Mouse (Mus musculus) olfactory bulb, adult 2 months (tissue): Measurements from ENCODE around the gene Gm30302.

Experiments used
- CTCF ChIP-seq: fragments of 200-500 bp; IDR thresholded peaks from 2 replicates; pipeline ENCODE4 v1.5.1; 2012; ENCODE audit warnings: low read depth, mild to moderate bottlenecking, low read length, moderate library complexity; ENCODE audit not compliant: insufficient read depth
- POLR2A ChIP-seq: fragments of 200-500 bp; IDR thresholded peaks from 2 replicates; pipeline ENCODE4 v1.6.1; 2012; ENCODE audit warnings: mild to moderate bottlenecking, low read depth, low read length, moderate library complexity; ENCODE audit not compliant: insufficient read depth

GRCm38 (mm10) chr13:49825300-49825699 lies 26.5 kb upstream of the Gm30302 start:
- TF ChIP-seq CTCF (no peak), POLR2A (no peak)
